Mouse (Mus musculus) kidney, postnatal 14 days (tissue): ENCODE data around the gene Taf6.
"Not testable (repeated sequence)": the region's sequence is repeated elsewhere in the genome, so short reads cannot be mapped to it uniquely, and the experiment has no call there.

Source experiments
- DNase-seq: peaks from one replicate; pipeline ENCODE4 v3.0.0; 2022; ENCODE audit warnings: mixed read lengths

Gene Taf6

DNA sequence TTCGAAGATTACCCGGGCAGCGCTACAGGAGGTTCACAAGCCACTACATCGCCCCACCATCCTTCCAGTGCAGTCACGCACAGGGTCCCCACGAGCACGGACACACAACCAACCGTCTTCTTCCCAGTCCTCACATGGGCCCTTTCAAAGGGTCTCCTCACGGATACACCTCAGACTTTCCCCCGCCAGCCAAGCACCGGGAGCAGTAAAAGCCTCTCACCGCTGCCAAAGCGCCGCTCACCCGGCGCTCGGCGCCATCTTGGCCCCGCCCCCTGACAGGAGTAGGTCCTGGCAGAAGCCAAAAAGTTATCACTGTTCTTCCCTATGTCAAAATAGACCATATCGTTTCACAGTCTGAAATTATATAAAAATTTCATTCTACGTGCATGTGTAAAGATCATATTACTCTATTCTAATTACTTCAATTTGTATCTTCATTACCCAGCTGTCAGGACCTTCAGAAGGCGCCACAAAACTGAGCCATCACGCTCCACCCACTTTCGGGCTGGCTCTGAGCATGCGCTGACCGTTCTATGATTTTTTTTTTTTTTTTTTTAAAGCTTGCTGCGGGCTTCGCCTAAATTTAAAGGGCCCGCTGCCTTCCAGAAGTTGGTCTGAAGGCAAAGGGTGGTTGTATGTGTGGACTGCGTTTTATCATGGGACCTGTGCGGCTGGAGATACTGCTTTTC lies at the start of gene Taf6, which contains the start of gene Cnpy4:
TSS of gene Taf6 (minus strand) at position 502 of the 689 bp plus-strand sequence.
TSS of gene Cnpy4 (plus strand) at position 536 of the 689 bp plus-strand sequence.
- DNase-seq = peak; percentile 91

DNA sequence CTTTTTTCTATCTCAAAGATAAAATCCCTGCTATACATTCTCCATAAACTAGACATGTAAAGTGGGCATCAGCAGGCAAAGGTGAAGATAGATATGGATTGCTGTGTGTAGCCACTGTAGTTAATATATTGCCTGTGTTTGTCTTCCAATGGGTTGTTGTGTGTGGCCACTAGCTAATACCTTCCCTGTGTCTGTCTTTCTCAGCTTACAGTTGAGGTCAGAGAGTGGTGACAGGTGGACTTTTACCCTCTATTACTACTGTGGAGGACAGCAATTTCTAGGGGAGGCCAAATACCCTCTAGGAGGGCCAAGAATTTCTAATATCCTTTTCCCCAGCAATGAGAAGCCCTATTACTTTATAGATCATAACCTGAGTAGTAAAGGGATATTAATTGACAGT lies 47.0 kb upstream of the Taf6 start:
- DNase-seq = no peak

DNA sequence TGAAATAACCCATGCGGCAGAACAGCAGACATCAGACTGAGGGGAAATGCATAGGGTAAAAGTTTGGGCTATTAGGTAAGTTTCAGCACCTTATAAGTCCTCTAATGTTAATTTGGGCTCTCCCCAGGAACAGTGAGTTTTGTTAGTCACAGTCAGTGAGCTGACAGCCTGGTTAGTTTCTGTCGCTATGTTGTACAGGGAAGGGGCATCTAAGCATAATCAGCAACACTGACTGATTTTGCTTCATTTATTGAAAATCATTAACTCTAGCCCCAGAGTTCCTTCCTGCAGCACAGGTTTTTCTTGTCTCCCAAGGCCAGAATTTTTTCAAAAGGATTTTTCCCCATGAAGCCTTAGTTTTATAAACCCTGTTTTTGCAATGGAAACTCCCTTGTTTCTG lies 46.5 kb upstream of the Taf6 start:
- peak; percentile 32 for DNase-seq

DNA sequence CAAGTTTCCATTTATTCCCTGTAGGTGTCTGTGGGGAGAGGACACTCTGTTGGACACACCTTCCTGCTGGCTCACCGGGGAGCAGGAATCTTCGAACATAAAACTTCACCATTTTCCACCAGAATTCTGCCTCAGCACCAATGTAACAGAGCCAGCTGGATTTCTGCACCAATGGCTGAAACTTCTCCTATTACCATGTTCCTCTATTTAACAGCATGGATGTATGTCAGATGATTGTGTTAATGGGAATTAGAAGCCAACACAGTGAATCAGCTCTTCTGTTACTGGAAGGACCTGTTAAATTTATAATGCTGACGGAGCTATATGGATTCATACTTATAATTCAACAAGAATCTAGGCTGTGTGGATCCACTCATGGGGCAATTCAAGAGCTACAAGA lies 42.3 kb upstream of the Taf6 start:
- no peak for DNase-seq

DNA sequence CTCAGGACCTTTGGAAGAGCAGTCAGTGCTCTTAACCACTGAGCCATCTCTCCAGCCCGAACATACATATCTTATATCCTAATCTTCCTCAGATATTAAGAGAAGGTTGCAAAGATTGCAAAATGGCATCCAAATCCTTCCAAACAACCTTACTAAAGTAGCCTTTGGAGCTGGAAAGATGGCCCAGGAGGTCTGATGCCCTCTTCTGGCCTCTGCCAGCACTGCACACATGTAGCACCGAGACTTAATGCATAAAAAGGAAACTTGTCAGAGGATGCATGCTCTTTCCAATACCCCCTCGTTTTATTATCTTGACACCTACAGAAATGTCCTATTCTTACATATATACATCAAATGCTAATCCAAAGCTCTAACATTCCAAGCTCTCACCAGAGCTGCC lies 40.8 kb upstream of the Taf6 start:
- DNase-seq = no peak

DNA sequence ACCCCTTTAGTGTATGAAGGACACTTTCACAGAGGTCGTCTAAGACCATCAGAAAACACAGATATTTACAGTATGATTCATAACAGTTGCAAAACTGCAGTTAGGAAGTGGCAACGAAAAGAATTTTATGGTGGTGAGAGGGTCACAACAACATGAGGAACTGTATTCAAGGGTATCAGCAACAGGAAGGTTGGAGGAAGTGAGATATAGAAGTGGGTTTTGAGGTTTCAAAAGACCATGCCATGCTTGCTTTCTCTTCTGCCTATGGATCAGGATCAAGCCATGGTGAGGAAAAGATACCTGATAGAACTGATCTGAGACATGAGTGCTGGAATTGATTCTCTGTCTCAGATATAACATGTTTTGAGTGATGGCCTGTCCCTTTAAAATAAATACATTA lies 40.1 kb upstream of the Taf6 start:
- no peak for DNase-seq

DNA sequence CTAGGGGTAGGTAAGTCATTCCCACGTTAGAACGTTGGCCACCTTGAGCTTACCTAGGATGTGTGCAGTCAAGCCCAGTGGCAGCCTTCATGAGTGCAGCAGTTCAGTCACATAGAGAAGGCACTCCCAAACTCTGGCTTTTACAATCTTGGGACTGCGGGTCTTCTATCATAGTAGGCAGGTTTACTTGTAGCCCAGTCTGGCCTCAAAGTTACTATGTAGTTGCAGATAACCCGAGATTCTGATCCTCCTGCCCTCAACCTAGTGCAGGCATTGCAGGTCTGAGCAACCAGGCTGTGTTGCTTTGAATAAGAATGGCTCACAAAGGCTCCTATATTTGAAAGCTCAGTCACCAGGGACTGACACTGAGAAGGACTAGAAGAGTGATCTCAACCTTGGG lies 39.2 kb upstream of the Taf6 start:
- DNase-seq = no peak

DNA sequence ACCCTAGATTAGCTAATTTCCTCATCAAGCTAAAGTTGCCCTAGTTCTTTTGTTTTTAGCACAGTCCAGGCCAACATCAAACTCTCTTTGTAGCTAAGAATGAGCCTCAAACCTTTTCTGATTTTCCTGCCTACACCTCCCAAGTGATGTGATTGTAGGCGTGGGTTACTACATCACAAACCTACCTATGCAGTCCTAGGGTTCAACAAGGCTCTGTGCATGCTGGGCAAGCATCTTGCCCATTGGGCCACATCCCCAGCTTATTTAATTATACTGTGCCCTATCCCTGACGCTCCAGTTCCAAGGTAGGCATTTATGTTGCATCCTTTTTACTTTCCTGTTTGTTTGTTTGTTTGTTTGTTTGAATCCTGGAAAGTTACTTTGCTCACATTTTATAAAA lies 38.4 kb upstream of the Taf6 start, which contains the start of gene Nxpe5:
TSS of gene Nxpe5 (plus strand) at position 199 of the 400 bp plus-strand sequence.
- no peak for DNase-seq

DNA sequence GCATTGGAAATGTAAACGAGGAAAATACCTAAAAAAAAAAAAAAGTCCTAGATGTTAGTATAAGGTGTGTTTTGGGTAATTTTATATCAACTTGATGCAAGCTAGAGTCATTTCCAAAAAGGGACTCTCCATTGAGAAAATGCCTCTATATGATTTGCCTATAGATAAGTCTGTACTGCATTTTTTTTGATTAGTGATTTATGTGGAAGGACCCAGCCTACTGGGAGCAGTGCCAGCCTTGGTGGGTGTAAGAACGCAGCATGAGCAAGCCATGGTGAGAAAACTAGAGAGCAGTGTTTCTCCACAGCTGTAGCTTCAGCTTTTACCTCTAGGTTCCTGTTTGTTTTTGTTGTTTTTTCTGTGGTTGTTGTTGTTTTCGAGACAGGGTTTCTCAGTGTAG lies 36.0 kb upstream of the Taf6 start:
- no peak for DNase-seq

DNA sequence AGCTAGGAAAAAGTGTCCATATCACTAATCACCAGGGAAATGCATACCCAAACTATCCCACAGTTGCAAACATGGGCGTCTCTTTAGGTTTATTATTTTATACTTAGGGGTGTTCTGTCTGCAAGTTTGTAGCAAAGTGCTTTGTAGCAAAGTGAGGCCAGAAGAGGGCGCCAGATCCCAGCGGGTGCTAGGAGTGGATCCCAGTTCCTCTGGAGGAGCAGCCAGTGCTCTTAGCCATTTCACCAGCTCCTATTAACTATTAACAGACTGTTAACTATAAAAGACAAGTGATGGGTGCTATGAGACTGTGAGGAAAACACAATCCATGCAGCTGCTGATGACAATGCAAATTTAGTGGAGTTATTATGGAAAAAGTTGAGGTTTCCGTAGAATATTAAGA lies 34.9 kb upstream of the Taf6 start:
- peak; percentile 91 for DNase-seq

DNA sequence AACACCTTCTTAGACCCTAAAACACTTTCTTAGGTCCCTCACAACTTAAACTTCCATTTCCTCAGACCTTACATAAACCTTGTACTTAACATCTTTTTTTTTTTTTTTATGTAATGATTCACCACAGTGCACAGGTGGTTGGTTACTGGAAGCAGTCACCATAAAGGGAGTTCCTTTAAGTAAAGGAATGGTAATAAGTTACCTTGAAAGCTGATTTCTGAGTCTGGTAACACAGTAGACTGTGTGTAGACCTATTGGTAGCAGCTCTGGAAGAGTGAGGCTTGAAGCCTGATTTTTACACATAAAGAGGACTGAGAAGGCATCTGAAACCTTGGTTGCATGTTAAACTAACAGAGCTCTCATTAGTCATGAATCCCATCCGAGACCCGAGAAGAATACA lies 32.6 kb upstream of the Taf6 start:
- DNase-seq = no peak

DNA sequence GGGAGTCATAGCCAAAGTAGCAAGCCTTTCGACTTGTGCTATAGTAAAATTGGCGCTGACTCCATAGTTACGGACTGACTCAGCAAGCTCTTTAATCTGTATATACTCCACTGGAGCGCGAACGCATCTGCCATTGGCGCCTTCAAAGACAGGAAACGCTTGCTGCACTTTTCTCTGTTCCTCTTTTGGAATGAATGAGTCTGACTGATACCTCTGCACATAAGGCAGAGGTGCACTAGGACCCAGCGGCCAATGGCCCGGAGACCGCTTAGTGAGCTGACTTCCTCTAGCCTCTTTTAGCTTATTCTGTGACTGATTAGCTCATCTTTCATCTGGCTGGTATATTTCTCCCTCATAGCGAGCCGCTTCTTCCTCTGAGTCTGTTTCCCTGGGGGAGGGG lies 29.4 kb upstream of the Taf6 start:
- DNase-seq = not testable (repeated sequence)

DNA sequence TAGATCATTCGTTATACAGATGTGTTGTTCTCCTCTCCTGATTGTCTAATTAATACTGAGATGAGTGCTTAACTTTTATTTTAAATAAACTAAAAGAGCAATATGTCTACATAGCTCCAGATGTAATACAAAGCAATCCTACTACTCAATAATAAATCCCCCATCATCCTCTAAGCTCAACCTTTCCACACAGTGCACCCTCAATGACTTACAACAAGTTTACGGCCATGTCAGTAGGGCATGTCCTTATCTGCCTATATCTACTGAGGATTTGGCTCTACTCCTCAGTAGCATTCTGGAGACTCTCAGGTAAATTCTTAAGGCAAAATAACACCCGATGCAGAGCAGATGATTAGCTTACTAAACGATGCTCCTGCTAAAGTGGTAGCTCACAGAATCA lies 20.6 kb upstream of the Taf6 start:
- no peak for DNase-seq

DNA sequence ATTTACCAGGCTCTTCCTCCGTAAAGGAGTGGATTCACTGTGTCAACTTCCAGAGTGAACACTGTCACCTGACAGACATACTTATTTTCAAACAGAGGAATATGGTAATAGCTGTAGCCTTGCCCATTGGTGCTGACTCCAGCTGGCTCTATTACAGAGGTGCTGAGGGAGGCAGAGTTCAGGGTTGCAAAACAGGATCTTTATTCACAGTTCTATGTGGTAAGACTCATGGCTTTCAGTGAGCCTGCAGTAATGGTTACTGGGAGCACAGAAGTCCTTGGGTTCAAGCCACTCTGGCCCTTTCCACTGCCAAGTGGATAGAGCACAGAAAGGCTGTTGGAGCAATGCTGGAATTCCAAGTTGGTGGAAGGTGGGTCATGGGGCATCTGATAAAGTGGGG lies 20.0 kb upstream of the Taf6 start:
- no peak for DNase-seq

DNA sequence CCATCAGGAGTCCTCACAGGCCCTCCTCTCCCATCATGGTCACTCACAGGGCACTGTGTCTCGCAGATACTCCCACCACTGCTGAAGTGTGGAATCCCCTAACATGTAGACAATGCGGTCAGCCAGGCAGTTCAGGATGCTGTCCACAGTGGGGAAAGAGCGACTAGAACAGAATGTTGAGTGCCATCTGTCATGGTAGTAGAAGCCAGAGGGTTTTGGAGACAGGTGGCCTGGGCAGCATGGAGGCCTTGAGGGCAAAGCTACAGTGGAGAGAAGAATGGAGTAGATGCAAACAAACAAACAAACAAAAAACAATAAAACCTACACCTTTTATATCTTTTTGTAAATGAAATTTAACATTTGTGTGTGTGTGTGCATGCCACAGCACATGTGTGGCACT lies 14.8 kb upstream of the Taf6 start:
- DNase-seq = no peak

DNA sequence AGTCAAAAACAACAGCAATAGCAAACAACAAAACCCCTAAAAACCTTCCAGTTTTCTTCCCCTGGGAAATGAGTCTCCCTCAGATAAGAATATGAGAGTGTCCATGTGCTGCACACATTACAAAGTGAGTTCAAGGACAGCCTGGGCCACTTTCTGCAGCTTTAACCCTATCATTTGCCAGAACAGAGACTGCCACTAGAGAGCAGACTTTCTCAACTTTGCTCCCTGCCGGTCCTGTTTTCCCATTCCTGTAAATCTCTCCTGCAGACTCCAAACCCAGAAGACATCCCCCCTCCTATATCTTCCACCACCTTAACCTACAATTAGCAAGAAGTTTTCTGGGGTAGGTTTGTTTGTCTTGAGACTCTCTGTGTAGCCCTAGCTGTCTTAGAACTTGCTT lies 12.3 kb upstream of the Taf6 start:
- no peak for DNase-seq

DNA sequence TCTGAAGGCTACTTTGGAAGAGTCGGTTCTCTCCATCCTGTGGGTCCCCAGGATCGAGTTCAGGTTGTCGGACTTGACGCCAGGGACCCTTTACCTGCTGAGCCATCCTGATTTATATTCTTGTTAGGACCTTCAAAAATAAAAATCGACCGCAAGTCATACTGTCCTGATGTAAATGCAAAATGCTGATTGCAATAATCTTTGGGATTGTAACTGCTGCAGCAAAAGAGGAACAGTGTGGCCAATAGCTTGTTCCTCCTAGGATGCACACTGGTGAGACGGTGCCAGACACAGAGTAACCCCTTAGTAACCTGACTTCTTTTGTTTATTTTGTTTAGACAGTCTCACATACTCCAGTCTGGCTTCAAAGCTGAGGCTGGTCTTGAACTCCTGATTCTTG lies 8.2 kb upstream of the Taf6 start:
- no peak for DNase-seq

DNA sequence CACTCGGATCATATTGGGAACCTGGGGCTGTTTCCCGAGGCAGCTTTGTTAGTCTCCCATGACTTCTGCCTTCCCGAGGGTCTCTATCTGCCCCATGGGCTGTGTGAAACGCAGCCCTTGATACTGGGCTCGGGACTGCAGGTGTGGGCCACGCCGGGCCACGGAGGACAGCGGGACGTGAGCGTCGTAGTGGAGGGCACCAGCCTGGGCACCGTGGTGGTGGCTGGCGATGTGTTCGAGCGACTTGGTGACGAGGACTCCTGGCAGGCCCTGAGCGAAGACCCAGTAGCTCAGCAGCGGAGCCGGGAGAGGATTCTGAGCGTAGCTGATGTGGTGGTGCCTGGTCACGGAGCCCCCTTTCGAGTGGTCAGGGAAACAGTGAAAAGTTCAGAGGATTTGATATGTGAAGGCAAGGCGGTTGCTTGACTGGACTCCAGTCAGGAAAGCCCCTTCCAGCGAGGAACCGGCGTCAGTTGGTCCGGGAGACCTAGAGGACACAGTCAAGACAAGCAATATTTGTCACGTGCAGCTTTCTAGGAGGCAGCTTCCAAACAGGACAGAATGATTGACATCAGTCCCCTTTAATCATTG lies 7.6 kb upstream of the Taf6 start:
- peak; percentile 42 for DNase-seq

DNA sequence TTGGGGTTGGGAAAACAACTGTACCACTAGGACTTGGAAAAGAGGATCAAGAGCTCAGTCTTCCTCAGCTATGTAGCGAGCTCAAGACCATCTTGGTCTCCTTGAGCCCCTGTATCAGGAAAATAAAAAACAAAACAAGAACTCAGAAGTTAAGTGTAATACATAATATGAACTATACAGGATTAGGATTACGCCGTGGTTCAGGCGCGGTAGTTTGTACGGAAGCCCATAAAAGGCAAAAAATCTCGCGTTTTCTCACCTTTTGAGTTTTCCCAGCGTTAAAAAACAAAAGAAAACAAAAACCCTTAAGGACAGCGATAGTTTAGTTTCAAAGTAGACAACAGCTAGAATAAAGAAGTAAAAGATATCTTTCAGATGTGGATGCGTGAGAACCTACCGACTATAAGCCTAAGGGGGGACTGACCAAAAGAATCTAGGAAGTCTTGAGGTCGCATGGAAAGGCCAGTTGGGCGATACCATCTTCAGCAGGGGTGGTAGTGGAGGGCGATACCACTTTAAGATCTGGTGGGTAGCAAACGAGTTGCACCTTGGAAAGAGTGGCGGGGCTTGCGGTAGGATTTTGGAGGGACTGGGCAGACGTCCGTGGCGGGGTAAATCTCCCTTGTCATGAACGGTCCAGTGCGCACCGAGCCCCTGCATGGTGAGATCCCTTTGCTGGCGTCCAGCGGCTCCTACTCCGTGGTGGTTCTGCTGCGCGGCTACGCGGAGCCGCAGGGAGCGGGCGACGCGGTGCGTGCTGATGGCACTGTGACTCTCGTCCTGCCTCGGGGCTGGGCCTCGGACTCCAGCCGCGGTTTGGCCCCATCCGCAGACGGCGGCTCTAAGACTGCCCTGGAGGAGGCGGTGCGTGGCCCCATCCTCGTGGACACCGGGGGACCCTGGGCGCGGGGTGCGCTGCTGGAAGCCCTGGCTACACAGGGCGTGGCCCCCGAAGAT lies 6.8 kb upstream of the Taf6 start, which contains the start of gene Mblac1:
TSS of gene Mblac1 (plus strand) at position 544 of the 957 bp plus-strand sequence.
- peak; percentile 89 for DNase-seq

DNA sequence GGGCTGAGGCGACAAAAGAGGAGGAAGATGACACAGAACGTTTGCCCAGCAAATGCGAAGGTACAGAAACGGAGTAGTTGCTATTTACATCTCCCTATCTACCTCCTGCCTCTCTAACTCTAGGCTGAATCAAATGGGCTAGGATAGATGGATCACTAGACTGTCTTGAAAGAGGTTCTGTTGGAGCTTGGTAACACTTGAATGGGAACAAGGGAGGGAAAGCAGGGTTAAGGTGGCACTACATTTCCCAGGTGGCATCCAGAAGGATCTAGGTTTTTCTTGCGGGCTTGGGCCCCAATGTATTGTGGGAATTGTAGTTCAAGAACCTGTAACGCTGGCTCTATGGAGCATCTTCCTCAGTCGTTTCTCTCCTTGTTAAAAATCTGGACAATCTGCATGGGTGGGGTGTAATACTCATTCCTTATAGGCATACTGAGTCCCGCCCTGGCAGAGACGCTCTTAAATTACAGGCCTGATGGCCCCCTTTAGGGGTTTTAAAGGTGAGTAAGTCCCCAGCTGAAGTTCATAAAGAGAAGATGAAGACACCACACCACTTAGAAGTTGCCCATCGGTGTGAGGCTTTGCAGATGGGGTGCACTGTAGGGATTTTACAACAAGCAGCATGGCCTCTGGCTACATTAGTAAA lies 533 bp upstream of the Taf6 start:
- DNase-seq = peak; percentile 86

DNA sequence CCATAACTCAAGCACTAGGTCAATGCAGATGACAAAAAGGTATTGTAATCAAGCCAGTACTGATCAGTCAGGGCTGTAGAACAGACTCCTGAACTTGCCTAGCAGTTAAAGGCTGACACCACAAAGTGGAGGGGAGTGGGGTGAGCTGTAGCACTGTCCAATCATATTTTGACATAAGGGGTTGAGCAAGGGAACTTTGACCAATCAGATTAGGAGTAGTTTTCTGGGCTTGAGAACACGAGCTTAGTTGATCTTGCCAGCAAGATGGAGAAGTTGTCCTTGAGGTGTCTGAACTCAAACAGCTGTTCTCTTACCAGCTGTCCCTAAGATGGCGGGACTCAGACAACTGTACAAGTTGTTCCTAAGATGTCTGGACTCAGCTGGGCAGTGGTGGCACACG lies 14.0 kb downstream of the Taf6 start:
- DNase-seq = no peak

DNA sequence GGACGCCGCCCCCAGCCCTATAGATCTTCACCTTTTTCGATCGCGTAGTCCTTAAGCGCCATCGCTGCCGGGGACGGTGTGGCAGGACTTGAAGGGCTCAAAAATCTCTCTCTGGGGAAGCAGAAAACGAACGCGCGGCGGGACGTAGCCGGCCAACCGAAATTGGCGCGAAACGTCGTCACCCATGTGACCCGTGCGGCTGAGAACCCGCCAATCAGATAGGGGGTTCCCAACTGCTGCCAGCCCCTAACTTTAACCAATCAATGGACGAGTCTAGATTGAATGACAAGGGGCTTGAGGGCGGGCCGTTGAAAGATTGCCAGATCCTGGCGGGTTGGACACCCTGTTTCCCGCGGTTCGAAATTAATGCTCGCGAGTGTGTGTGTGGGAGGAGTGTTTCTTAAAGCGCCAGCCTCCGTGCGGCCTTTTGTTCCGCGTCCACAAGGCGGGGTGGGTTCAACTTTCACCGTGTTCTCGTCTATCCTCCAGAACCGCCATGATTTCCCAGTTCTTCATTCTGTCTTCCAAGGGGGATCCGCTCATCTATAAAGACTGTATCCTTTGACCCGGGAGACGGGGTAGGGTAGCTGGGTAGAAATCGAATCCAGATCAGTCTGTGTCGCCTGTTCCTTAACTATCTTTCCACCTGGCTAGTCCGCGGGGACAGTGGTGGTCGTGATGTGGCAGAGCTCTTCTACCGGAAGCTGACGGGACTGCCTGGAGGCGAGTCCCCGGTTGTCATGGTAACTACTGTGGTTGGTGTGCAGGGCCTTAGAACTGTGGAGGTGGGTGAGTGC lies 15.4 kb downstream of the Taf6 start, which contains the start of the genes Ap4m1 and Mcm7:
TSS of gene Ap4m1 (plus strand) at position 308 of the 797 bp plus-strand sequence.
TSS of gene Mcm7 (minus strand) at position 728 of the 797 bp plus-strand sequence.
- peak; percentile 99 for DNase-seq
